Mouse (Mus musculus): ENCODE data around the gene Fam84b. TPM values are rescaled to one million over a fixed set of nuclear protein-coding genes. Genes with fewer than 3 reads are reported as not detected.

Gene Fam84b
- total and polyA plus RNA-seq, 3 experiments: 8.1 to 13.5 (median 9.3) TPM

DNA sequence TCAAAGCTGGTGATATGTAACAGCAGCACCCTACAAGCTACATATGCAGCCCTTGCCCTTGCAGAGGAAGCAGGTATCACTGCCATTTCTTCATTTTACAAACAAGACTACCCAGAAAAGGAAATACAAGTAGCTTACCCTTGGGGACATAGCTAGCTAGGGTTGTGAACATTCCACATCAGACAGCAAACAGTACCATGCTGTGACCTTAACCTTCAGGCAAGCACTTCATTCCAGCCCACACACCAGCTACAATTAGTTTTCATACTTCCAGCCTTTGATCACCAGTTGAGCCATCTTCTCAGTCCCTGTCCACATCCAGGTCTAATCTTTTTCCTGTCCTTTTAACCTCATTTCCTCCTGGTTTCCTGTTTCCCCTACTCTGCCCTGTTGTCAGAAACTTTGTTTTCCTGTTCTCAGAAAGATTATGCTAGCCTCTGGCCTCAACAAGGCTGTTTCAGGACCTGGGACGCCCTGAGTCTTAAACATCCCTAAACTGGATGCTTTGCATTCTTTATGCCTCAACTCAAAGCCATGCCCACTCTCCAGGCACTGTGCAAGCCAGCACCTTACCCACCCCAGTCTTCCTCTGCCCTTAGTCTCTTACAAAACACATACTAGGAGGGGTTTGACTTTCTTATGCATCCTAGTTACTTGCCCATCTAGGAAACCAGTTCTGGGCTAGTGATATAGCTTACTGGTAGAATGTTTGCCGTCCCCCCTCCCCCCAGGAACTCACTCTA is 19.9 kb downstream of the Fam84b start:
- peak; percentile 51 for DNase-seq

DNA sequence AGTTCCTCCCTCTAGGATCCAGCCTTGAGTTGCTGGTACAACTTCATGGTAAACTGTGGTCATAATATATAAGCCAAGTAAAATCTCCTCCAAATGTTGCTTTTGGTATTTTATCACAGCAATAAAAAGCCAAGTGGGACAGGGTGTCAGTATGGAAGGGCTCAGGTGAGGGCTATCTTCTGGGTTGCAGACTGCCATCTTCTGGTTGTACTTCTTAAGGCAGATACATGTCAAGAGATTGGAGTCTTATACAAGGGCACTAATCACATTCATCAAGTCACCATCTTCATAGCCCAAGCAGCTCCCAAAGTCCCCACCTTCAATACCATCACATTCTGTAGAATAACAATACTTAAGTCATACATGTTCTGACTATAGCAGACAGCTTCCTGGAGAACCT is 21.0 kb downstream of the Fam84b start:
- no peak for DNase-seq

GRCm38 (mm10) chr15:60826226-60826625 is 27.4 kb downstream of the Fam84b start:
- DNase-seq: no peak

DNA sequence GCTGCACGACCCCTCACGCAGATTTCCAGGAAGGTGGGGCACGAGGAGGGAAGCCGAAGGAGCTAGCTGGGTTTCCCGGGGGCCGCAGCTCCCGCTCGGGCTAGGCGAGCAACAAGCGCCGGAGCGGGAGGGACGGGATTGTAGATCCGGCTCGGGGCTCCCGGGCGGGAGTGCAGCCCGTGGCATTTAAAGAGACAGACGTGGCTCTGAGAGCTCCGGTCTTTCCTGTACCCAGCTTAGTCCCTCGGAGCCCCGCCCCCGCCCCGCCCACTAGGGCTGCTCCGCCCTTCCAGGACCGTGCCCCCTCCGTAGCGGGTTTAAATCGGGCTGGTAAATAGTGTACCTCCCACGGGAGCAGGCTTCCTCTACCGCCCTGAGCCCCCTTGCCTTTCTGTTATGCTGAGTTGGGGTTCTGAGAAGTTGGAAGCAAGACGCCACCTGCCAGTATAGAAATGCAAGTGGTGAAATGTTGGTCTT is 28.8 kb downstream of the Fam84b start:
- DNase-seq: peak; percentile 96

DNA sequence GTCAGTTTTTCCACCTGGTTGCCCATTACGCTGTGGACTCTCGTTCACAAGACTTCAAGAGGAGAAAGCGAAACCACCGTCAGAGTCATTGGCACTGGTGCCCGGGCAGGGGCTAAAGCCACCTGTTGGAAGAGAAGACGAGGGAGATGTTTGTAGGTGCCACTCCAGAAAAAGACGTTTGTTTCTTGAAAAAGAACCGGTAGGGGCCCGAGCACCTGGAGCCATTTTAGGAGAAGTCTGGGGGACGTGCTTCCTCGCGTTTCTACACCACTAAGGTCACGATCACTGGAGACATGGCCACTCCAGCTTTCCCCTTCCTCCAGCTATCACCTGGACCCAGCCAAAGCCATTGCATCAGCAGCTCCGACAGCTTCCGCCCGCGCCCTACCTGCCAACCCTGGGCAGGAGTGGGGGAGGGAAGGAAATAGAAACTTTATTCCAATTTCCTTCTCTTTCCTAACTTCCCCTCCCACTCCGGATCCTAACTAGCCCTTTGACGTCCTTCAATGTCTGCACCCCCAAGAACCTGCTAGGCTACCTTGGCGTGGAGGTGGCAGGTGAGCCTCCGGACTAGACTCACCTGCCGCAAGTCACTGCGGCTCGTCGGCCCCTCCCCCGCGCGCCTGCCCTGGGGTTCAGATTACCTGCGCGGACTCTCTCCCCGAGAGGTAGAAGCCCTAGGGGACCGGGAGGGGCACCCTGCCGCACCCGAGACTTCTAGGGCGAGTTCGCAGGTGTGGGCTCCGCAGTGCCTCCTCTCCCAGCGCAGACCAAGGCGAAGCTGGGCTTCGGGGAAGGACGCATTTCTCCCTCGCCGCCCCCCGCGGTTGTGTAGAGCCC is 29.5 kb downstream of the Fam84b start:
- peak; percentile 46 for DNase-seq

DNA sequence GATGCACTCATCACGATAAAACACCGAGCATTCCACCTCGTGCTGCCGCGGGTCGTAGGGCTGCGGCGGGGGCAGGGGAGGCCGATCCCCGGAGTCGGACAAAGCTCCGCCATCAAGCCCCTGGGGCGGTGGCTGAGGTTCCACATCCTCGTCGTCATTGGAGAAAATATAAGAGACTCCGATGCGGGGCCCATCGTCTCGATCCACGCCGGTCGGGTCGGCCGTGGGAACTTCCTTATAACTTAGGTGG is 30.0 kb downstream of the Fam84b start:
- DNase-seq: no peak

GRCm38 (mm10) chr15:60822803-60823619 is 30.6 kb downstream of the Fam84b start:
- peak; percentile 88 for DNase-seq

GRCm38 (mm10) chr15:60822101-60822802 is 31.3 kb downstream of the Fam84b start:
- peak; percentile 57 for DNase-seq

- DNase-seq: no peak
Observed at GRCm38 (mm10) chr15:60818500-60818899, 35.1 kb downstream of the Fam84b start.

- DNase-seq: no peak
Observed at GRCm38 (mm10) chr15:60816478-60816877, 37.1 kb downstream of the Fam84b start.

GRCm38 (mm10) chr15:60814542-60814941 is 39.0 kb downstream of the Fam84b start:
- DNase-seq: no peak

DNA sequence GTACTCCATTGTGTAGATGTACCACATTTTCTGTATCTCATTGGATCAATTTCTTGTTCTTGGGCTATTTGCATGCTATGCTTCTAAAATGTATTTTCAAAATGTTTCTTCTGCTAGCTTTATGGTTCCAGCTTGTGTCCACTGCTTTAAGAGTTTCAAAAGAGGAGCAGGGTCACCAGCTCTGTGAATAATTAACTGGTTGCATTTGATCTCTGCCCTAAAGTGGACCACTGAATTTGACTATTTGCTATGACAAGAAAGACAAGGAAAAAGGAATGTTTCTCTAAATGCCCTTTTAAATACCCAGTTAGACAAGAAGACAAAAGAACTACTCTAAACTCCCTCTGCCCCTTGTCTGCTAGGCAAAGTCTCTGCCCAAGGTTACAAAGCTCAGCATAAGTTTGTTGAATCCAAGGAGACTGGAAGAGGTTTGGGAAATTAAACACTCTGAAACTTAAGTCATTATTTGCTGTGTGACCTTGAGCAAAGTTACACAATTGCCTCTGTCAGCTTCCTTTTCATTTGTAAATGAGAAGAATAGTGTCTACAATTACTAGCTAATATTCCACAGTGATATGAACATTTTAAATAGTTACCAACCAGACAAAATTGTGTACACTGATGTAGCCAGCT is 60.4 kb downstream of the Fam84b start:
- no peak for DNase-seq

- DNase-seq: no peak
Observed at GRCm38 (mm10) chr15:60789084-60789483, 64.5 kb downstream of the Fam84b start.

- no peak for DNase-seq
Observed at GRCm38 (mm10) chr15:60783761-60784160, 69.8 kb downstream of the Fam84b start.

DNA sequence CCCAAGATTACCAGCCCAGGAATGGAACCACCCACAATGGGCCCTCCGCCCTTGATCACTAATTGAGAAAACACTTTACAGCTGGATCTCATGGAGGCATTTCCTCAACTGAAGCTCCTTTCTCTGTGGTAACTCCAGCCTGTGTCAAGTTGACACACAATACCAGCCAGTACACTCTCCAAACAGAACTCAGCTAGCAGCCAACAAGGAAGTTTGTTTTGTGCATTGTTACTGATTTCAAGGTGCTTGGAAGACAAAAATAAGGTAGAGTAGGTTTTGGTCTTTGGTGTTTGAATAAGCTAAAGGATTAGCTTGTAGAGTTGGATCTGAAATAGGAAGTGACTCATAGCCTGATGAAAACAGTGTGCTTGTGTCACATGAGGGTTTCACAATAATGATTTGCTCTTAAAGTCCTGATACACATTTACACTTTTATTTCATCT is 74.0 kb downstream of the Fam84b start:
- DNase-seq: peak; percentile 11

GRCm38 (mm10) chr15:60779063-60779462 is 74.5 kb downstream of the Fam84b start:
- DNase-seq: peak; percentile 13

Other genes starting within 250 kb of the Fam84b start
- 1 to 10 TPM in 1 of 2 experiments, not detected in 1; 3.9 TPM for gene A1bg, start 69.2 kb upstream of the Fam84b start, total RNA-seq (2021)
- 0.18 TPM in 1 of 2 replicates, not detected in the other for gene A1bg, start 69.2 kb upstream of the Fam84b start, polyA plus RNA-seq (2012; rRNA removed)